Mouse (Mus musculus): ENCODE measurements around the gene Usp39.
A peak's percentile ranks its signal among the peaks of the same experiment; 100 is the strongest.

The Usp39 gene

GRCm38 (mm10) chr6:72345074-72345567, at the start of gene Usp39:
Gene Usp39, minus strand, starts transcription at chr6:72345184.
- DNase-seq = peak; percentile 94

DNA sequence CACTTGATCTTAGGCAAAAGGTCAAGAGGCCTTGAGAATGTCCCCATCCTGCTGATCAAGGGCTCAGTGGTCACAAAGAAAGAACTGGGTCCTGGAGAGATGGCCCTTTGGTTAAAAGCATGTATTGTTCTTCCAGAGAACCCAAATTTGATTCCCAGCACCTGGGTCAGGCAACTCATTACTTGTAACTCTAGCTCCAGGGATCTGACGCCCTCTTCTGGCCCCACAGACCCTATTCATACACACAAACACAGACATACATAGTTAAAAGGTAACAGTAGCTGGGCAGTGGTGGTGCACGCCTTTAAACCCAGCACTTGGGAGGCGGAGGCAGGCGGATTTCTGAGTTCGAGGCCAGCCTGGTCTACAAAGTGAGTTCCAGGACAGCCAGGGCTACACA, 47.4 kb upstream of the Usp39 start:
- no peak for DNase-seq

DNA sequence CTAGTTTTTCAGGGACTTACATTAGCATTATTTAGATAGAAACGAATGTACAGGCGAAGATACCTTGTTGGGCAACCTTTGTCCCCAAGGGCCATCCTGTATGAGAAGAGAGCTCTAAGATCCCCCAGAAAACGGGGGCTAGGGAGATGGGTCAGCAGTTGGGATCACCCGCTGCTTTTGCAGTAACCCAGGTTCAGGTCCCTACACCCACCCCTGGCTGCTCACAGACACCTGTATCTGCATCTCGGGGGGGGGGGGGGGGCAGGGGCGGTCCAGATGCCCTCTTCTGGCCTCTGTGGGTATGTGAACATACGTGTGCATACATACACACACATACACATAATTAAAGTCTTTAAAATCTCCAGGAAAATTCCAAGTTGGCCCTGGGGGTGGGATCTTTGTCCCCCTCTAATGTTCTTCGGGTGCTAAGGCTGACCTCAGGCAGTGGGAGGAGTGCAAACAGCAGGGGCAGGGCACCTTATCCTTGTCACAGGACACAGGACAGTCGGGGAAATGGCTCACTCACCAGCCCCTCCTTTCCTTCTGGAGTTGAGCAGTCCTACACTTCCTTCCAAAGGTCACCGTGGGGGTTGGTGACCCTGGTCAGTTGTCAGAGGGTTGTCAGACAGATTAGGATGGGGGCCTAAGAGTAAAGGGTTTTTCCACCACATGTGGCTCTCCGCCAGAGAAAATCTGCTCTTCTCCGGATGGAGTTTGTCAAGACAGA, 46.0 kb upstream of the Usp39 start:
- no peak for DNase-seq

DNA sequence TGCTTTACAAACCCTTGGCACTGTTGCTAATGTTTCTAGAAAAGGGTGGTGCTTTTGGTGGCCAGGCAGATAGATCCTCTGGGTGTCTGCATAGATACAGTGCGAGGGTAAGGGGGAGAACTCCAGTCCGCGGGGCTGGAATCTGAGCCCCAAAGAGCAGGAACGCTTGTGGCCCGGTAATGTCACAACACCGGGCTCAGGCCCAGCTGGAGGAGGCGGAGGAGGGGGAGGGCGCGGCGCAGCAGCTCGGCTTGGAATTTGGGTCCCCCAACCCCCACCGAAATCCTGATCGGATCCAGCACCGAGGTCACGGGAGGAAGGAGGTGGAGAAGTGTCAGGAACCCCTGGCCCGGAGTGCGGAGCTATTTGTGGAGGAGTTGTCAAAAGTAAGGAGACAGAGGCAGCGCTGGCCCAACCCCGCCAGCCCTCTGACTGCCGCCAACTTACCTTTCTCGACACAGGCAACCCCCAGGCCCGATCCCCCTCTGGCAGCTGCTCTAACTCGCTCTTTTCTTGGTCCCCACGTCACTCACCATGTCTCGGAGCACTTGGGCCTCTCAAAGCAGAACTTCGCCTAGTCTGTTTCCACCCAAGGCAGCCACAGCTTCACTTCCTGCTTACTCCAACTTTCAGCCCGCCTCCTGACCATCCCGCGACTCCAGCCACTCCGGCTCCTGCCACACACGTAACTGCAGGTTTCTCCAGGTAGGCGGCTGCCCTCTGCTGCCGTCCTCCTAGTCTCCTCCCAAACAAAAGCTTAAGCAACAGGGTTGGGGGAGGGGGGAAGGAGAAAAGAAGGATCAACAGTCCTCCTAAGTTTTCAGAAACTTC, 45.2 kb upstream of the Usp39 start, which contains the start of gene Vamp8:
TSS of gene Vamp8 (minus strand) at position 763 of the 831 bp plus-strand sequence.
- peak; percentile 59 to 60 for DNase-seq

- DNase-seq = no peak
Measured at GRCm38 (mm10) chr6:72389471-72389940, 44.5 kb upstream of the Usp39 start.

GRCm38 (mm10) chr6:72388791-72389329, 43.9 kb upstream of the Usp39 start:
- DNase-seq = no peak

DNA sequence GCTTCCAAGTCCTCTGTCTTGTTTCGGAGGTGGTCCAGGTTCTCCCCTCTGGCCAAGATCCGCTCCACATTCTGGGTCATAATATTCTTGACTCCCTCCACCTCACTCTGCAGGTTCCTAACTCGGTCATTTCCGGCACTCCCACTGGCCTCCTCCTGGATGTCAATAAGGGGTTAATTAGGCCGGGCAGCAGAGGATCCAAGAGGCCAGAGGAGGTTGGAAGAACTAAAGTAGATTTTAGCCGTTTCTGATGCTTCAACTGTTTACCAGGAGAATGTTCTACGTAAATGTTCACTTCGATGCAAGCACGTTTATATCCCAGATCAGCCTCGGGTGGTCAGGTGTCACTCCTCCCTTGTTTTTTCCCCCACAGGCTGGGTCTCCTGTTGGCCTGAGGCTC, 43.3 kb upstream of the Usp39 start:
- DNase-seq = no peak

DNA sequence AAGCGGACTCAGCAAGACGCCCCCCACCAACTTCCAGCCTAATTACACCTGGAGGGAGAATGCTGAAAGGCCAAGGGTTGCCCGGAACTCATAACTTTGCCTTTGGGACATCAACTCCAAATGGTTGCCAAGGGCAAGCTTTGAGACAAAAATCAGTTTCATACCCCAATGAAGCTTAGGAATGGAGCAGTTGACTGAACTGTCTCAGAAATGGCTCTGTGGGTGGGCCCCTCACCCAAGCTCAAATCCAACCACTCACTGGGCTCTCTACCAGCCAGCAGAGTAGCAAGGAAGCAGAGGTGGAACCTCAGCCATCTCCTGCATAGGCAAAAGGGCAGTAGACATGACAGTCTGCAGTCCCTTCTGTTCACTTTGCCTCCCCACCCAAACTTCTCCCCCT, 42.8 kb upstream of the Usp39 start:
- no peak for DNase-seq

- no peak for DNase-seq
Measured at GRCm38 (mm10) chr6:72386561-72386960, 41.6 kb upstream of the Usp39 start.

GRCm38 (mm10) chr6:72385258-72385657, 40.3 kb upstream of the Usp39 start:
- no peak for DNase-seq

- DNase-seq = no peak
Measured at GRCm38 (mm10) chr6:72383952-72384351, 39.0 kb upstream of the Usp39 start.

DNA sequence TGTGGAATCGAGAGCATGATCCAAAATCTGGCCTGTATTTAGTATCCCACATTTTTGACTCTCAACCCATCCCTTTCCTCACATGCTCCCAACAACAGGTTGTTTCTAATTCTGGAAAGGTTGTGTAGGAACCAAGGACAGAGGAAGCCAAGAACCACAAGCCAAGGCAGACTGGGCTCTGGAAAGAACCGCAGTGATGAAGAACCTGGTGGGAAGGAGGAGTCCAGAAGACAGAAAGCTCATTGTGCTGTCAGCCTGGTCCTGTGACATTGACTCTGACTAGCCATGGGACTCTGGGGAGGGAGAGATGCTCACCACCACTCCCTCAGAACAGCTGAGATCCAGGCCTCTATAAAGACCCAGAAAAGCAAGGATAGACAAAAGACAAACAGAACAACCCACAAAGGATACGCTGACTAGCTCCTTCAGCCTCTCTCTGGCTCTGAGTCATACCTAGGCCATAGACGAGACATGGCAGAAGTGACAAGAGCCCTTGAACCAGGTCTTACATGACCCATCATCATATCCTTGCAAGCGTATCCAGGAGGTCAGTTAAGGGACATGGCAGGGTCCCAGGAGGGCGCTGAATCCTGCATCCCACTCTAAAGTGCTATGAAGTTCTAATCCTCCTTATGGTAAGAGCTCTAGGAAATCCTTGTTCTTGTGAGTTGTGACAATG, 38.3 kb upstream of the Usp39 start:
- no peak for DNase-seq

DNA sequence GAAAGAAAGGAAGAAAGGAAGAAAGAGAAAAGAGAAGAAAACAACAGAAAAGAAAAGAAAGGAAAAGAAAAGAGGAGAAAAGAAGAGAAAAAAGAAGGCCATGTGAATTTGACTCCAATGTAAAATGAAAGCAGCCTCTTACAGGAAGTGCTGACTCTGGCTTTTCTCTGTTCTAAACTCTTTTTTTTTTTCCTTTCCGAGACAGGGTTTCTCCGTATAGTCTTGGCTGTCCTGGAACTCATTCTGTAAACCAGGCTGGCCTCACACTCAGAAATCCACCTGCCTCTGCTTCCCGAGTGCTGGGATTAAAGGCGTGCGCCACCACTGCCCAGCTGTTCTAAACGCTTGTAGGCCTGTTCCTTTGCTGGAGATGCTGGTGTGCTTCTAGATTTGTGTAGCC, 37.5 kb upstream of the Usp39 start:
- DNase-seq = no peak

- DNase-seq = peak; percentile 20 to 40
Measured at GRCm38 (mm10) chr6:72380131-72380770, 35.3 kb upstream of the Usp39 start, which contains the start of gene Vamp5. Gene Vamp5, minus strand, starts transcription at chr6:72380468.

DNA sequence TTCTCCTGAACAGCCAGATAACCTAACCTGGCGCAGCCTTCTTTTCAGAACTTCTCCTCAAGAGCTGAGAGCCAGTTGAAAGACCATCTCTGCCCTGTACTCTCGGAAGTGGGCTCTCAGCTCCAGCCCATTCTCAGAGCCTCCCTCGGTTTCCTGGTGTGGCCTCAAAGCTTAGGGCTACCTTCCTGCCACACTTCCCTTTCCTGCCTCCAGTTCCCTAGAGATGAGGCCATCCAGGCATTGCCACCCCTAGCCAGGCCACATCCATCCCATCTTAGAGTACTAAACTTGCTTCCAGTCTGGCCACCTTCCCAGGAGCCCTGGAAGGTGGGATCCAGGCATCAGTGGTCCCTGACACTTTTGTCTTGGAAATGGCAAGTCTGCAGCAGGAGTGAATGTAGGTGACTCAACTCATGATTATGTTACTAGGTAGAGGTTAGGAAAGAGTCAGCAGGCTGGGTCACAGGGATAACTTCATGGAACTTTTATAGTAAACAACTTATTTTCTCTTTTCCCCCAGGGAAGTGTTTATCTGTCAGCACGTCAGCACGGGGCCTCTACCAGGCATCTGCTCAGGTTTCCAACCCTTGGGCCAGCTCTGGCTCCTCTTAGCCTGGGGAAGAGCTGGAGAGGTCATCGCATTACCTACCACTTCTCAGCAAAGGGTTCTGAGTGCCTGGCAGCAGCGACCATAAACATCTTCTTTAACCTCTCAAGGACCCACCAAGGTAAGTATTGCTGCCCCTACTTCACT, 34.6 kb upstream of the Usp39 start:
- DNase-seq = no peak

GRCm38 (mm10) chr6:72378510-72379234, 33.7 kb upstream of the Usp39 start:
- DNase-seq = no peak

GRCm38 (mm10) chr6:72374820-72375563, 30.0 kb upstream of the Usp39 start:
- DNase-seq = no peak

DNA sequence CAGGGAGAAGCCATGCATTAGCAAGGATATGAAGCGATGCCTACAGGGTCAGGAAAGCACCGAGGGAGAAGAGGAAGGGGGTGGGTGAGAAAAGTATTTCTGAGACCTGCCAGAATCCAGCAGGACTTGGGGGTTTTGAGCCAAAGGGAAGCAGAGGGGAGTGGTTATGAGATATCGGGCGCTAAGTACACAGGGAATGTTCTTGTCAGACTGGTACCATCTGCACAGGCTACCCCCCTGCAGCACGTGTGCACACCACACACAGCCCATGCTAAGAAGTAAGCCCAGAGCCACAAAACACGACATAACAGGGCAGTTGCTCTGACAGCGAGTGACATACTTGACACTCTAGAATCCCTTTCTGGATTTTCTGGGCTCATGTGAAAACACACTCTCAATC, 29.2 kb upstream of the Usp39 start:
- DNase-seq = no peak

- no peak for DNase-seq
Measured at GRCm38 (mm10) chr6:72373184-72373583, 28.2 kb upstream of the Usp39 start.

GRCm38 (mm10) chr6:72371571-72371970, 26.6 kb upstream of the Usp39 start:
- no peak for DNase-seq

All from cerebellum, postnatal 14 days (tissue).